Mouse (Mus musculus): ENCODE data around the gene Bbc3. TPM values are rescaled to one million over a fixed set of nuclear protein-coding genes. Genes with fewer than 3 reads are reported as not detected.

Gene Bbc3
- polyA plus RNA-seq, 1 experiment from 2014 or later = 8.3 TPM

GRCm38 (mm10) chr7:16355854-16356594, 47.8 kb downstream of the Bbc3 start:
- H3K9ac ChIP-seq (ENCODE audit: low read length) = no peak overlapping the region
- ATAC-seq (ENCODE audit: low FRiP score) = no peak
- no peaks in the 10 kb centered on the region for H3K9me3 ChIP-seq (ENCODE audit: control insufficient read depth, low read length)
- no peak overlapping the region for H3K4me2 ChIP-seq
- H3K4me1 ChIP-seq (ENCODE audit: control insufficient read depth, insufficient read depth, low read length) = no peaks in the 10 kb centered on the region
- WGBS = 95% methylated on average over 3 of the region's 3 CpGs
- H3K27me3 ChIP-seq (ENCODE audit: control insufficient read depth, insufficient read depth, low read length) = no peaks in the 10 kb centered on the region
- no peak for DNase-seq (ENCODE audit: low spot score, missing footprints)
- no peak overlapping the region for H3K4me3 ChIP-seq (ENCODE audit: low read depth, low read length)
- H3K36me3 ChIP-seq (ENCODE audit: control insufficient read depth, insufficient read depth, low read length) = peaks cover 16% of the 10 kb centered on the region
- H3K27ac ChIP-seq (ENCODE audit: low read depth, low read length) = no peak overlapping the region

DNA sequence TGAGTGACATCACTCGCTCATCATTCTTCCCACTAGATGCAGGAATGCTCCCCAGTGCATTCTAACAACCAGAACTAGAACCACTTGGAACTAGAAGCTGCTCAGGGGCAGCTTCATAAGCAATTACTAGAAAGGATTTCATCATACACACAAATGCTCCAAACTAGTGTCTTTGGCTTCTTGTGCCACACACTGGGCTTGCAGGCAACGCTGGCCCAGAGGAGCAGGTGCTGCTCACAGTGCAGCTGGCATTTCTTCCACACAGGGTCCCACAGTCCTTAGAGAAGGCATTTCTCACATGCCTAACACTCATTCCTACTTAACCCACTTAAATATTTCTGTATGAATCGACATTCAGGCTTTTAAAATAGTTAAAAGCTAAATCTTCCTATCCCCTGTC, 49.4 kb downstream of the Bbc3 start:
- Histone ChIP-seq H3K4me3 (ENCODE audit: low read depth, low read length) (no peak overlapping the region), H3K36me3 (ENCODE audit: control insufficient read depth, insufficient read depth, low read length) (peaks cover 14% of the 10 kb centered on the region), H3K27me3 (ENCODE audit: control insufficient read depth, insufficient read depth, low read length) (no peaks in the 10 kb centered on the region), H3K4me2 (no peak overlapping the region), H3K9me3 (ENCODE audit: control insufficient read depth, low read length) (no peaks in the 10 kb centered on the region), H3K27ac (ENCODE audit: low read depth, low read length) (no peak overlapping the region), H3K9ac (ENCODE audit: low read length) (no peak overlapping the region), H3K4me1 (ENCODE audit: control insufficient read depth, insufficient read depth, low read length) (no peaks in the 10 kb centered on the region)
- ATAC-seq (ENCODE audit: low FRiP score) (no peak), DNase-seq (ENCODE audit: low spot score, missing footprints) (no peak)
- WGBS = 92% methylated on average over 3 of the region's 3 CpGs

- DNase-seq (ENCODE audit: low spot score, missing footprints) = no peak
- H3K9ac ChIP-seq (ENCODE audit: low read length) = no peak overlapping the region
- ATAC-seq (ENCODE audit: low FRiP score) = no peak
- peaks cover 25% of the 10 kb centered on the region; the same call in 1 of the 2 replicates for H3K36me3 ChIP-seq (ENCODE audit: control insufficient read depth, insufficient read depth, low read length)
- peaks cover 26% of the 10 kb centered on the region for H3K4me1 ChIP-seq (ENCODE audit: control insufficient read depth, insufficient read depth, low read length)
- 89% methylated on average over 1 of the region's 1 CpGs for WGBS
- H3K4me3 ChIP-seq (ENCODE audit: low read depth, low read length) = no peak overlapping the region
- no peak overlapping the region for H3K27ac ChIP-seq (ENCODE audit: low read depth, low read length)
- peaks cover 19% of the 10 kb centered on the region for H3K27me3 ChIP-seq (ENCODE audit: control insufficient read depth, insufficient read depth, low read length)
- H3K4me2 ChIP-seq = no peak overlapping the region
- no peaks in the 10 kb centered on the region for H3K9me3 ChIP-seq (ENCODE audit: control insufficient read depth, low read length)
Observed at GRCm38 (mm10) chr7:16364319-16364718, 56.1 kb downstream of the Bbc3 start.

DNA sequence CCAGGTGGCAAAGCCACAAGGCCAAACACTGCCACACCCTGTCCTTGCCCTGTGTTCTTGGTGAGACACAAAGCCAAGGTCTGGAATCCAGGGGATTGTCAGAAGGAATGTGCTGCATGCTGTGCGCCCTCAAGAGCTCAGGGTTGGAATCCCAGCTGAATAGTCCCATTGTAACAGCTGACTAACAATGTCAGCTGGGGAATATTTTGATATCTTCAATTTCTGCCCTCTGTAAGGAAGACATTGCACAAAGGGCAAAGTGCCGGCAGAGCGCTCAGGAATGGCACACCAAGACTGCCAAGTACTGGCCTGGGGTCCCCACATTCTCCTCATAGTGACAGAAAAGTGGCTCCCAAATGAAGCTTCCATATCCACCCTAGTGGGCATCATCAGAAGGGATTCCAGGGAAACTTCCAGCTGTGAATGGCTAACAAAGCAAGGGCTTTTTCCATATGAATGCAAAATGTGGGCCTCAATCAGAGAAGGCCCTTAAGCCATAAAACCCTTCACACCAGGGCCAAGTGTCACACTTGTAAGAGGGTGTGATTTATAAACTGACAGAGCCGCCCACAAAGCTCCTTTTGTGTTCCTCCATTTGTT, 56.8 kb downstream of the Bbc3 start:
- peak; percentile 92 for DNase-seq (ENCODE audit: low spot score, missing footprints)
- 16% methylated on average over 4 of the region's 4 CpGs for WGBS
- Histone ChIP-seq H3K27me3 (ENCODE audit: control insufficient read depth, insufficient read depth, low read length) (peaks cover 21% of the 10 kb centered on the region), H3K36me3 (ENCODE audit: control insufficient read depth, insufficient read depth, low read length) (peaks cover 27% of the 10 kb centered on the region; the same call in 1 of the 2 replicates), H3K27ac (ENCODE audit: low read depth, low read length) (peak overlapping the region; percentile 12; the same call in 1 of the 2 replicates), H3K4me3 (ENCODE audit: low read depth, low read length) (no peak overlapping the region), H3K4me2 (peak overlapping the region; percentile 6; the same call in 1 of the 2 replicates), H3K4me1 (ENCODE audit: control insufficient read depth, insufficient read depth, low read length) (peaks cover 26% of the 10 kb centered on the region), H3K9ac (ENCODE audit: low read length) (no peak overlapping the region), H3K9me3 (ENCODE audit: control insufficient read depth, low read length) (no peaks in the 10 kb centered on the region)
- ATAC-seq (ENCODE audit: low FRiP score) = peak; percentile 89

GRCm38 (mm10) chr7:16366133-16366646, 58.0 kb downstream of the Bbc3 start:
- peaks cover 35% of the 10 kb centered on the region for H3K36me3 ChIP-seq (ENCODE audit: control insufficient read depth, insufficient read depth, low read length)
- 78% methylated on average over 10 of the region's 10 CpGs for WGBS
- DNase-seq (ENCODE audit: low spot score, missing footprints) (no peak), ATAC-seq (ENCODE audit: low FRiP score) (no peak)
- H3K27ac ChIP-seq (ENCODE audit: low read depth, low read length) = no peak overlapping the region
- H3K9ac ChIP-seq (ENCODE audit: low read length) = no peak overlapping the region
- no peak overlapping the region for H3K4me2 ChIP-seq
- H3K27me3 ChIP-seq (ENCODE audit: control insufficient read depth, insufficient read depth, low read length) = peaks cover 21% of the 10 kb centered on the region
- no peak overlapping the region for H3K4me3 ChIP-seq (ENCODE audit: low read depth, low read length)
- no peaks in the 10 kb centered on the region for H3K9me3 ChIP-seq (ENCODE audit: control insufficient read depth, low read length)
- H3K4me1 ChIP-seq (ENCODE audit: control insufficient read depth, insufficient read depth, low read length) = peaks cover 26% of the 10 kb centered on the region

- H3K9me3 ChIP-seq (ENCODE audit: control insufficient read depth, low read length) = no peaks in the 10 kb centered on the region
- no peak overlapping the region for H3K4me3 ChIP-seq (ENCODE audit: low read depth, low read length)
- no peak overlapping the region for H3K9ac ChIP-seq (ENCODE audit: low read length)
- WGBS = 87% methylated on average over 4 of the region's 4 CpGs
- no peak for DNase-seq (ENCODE audit: low spot score, missing footprints)
- ATAC-seq (ENCODE audit: low FRiP score) = no peak
- peaks cover 36% of the 10 kb centered on the region for H3K36me3 ChIP-seq (ENCODE audit: control insufficient read depth, insufficient read depth, low read length)
- H3K4me2 ChIP-seq = no peak overlapping the region
- no peak overlapping the region for H3K27ac ChIP-seq (ENCODE audit: low read depth, low read length)
- peaks cover 26% of the 10 kb centered on the region for H3K4me1 ChIP-seq (ENCODE audit: control insufficient read depth, insufficient read depth, low read length)
- peaks cover 21% of the 10 kb centered on the region for H3K27me3 ChIP-seq (ENCODE audit: control insufficient read depth, insufficient read depth, low read length)
Observed at GRCm38 (mm10) chr7:16366669-16367068, 58.5 kb downstream of the Bbc3 start.

Other genes starting within 250 kb of the Bbc3 start
- gene Zfp541, start 246.6 kb upstream of the Bbc3 start, polyA plus RNA-seq (2014; fragmentation: Nextera tagmentation; extraction: Ambion mirVana) = not detected in 2 replicates
- 162 and 165 TPM in 2 replicates for gene Napa, start 209.9 kb upstream of the Bbc3 start, polyA plus RNA-seq (2014; fragmentation: Nextera tagmentation; extraction: Ambion mirVana)
- gene Kptn, start 188.5 kb upstream of the Bbc3 start, polyA plus RNA-seq (2014; fragmentation: Nextera tagmentation; extraction: Ambion mirVana) = 16.2 and 18.2 TPM in 2 replicates
- 0.27 and 0.34 TPM in 2 replicates for gene Slc8a2, start 178.6 kb upstream of the Bbc3 start, polyA plus RNA-seq (2014; fragmentation: Nextera tagmentation; extraction: Ambion mirVana)
- gene Meis3, start 133.3 kb upstream of the Bbc3 start, polyA plus RNA-seq (2014; fragmentation: Nextera tagmentation; extraction: Ambion mirVana) = 74.7 and 80.7 TPM in 2 replicates
- 9.0 and 10.3 TPM in 2 replicates for gene Dhx34, start 86.4 kb upstream of the Bbc3 start, polyA plus RNA-seq (2014; fragmentation: Nextera tagmentation; extraction: Ambion mirVana)
- gene C5ar2, start 64.2 kb upstream of the Bbc3 start, polyA plus RNA-seq (2014; fragmentation: Nextera tagmentation; extraction: Ambion mirVana) = 0.12 TPM in 1 of 2 replicates, not detected in the other
- gene C5ar1, start 48.9 kb upstream of the Bbc3 start, polyA plus RNA-seq (2014; fragmentation: Nextera tagmentation; extraction: Ambion mirVana) = 1.3 TPM in 2 replicates
- gene Inafm1, start 34.8 kb upstream of the Bbc3 start, polyA plus RNA-seq (2014; fragmentation: Nextera tagmentation; extraction: Ambion mirVana) = 9.8 and 10.3 TPM in 2 replicates
- gene Ccdc9, start 21.6 kb upstream of the Bbc3 start, polyA plus RNA-seq (2014; fragmentation: Nextera tagmentation; extraction: Ambion mirVana) = 17.9 and 20.2 TPM in 2 replicates
- gene Sae1, start 79.4 kb downstream of the Bbc3 start, polyA plus RNA-seq (2014; fragmentation: Nextera tagmentation; extraction: Ambion mirVana) = 382 and 395 TPM in 2 replicates
- gene Zc3h4, start 92.5 kb downstream of the Bbc3 start, polyA plus RNA-seq (2014; fragmentation: Nextera tagmentation; extraction: Ambion mirVana) = 15.5 and 16.1 TPM in 2 replicates
- gene Tmem160, start 144.4 kb downstream of the Bbc3 start, polyA plus RNA-seq (2014; fragmentation: Nextera tagmentation; extraction: Ambion mirVana) = 40.0 and 49.2 TPM in 2 replicates
- gene Npas1, start 169.3 kb downstream of the Bbc3 start, polyA plus RNA-seq (2014; fragmentation: Nextera tagmentation; extraction: Ambion mirVana) = 0.30 TPM in 2 replicates